Mouse (Mus musculus) embryonic facial prominence, embryonic 14.5 days (tissue): ENCODE data around the gene Tesmin. TPM values are rescaled to one million over a fixed set of nuclear protein-coding genes. Genes with fewer than 3 reads are reported as not detected.

Experiments used
- ATAC-seq: fragments of 200-750 bp; cut with Nextera tagmentation; 2 replicates; pipeline ENCODE4 v1.8.0; 2017; ENCODE audit warnings: low read depth, moderate number of reproducible peaks, moderate TSS enrichment
- DNase-seq: peaks from one replicate; pipeline ENCODE4 v3.0.0-alpha.2; 2015; ENCODE audit warnings: low spot score
- H3K27ac ChIP-seq: fragments of 300-500 bp; sonication (generic); replicated peaks from 2 replicates; pipeline ENCODE4 v1.5.1; 2014; ENCODE audit warnings: low read depth, mild to moderate bottlenecking, low read length, moderate library complexity
- H3K27me3 ChIP-seq: fragments of 300-500 bp; sonication (generic); replicated peaks from 2 replicates; pipeline ENCODE4 v1.6.1; 2014; ENCODE audit warnings: low read length; ENCODE audit not compliant: control insufficient read depth, insufficient read depth
- H3K36me3 ChIP-seq: fragments of 300-500 bp; sonication (generic); 2 replicates; pipeline ENCODE4 v1.6.1; 2014; ENCODE audit warnings: low read length, mixed read lengths; ENCODE audit not compliant: control insufficient read depth, insufficient read depth
- H3K4me1 ChIP-seq: fragments of 300-500 bp; sonication (generic); 2 replicates; pipeline ENCODE4 v1.6.1; 2014; ENCODE audit warnings: antibody characterized with exemption, low read length; ENCODE audit not compliant: control insufficient read depth, insufficient read depth
- H3K4me2 ChIP-seq: fragments of 300-500 bp; sonication (generic); 2 replicates; pipeline ENCODE4 v1.6.1; 2014; ENCODE audit warnings: low read depth, mild to moderate bottlenecking, low read length, moderate library complexity, mixed read lengths
- H3K4me3 ChIP-seq: fragments of 300-500 bp; sonication (generic); 2 replicates; pipeline ENCODE4 v1.5.1; 2014; ENCODE audit warnings: low read depth, mild to moderate bottlenecking, low read length
- H3K9ac ChIP-seq: fragments of 300-500 bp; sonication (generic); 2 replicates; pipeline ENCODE4 v1.6.1; 2014; ENCODE audit warnings: low read depth, mild to moderate bottlenecking, low read length, moderate library complexity, mixed read lengths
- H3K9me3 ChIP-seq: fragments of 300-500 bp; sonication (generic); 2 replicates; pipeline ENCODE4 v1.6.1; 2016; ENCODE audit warnings: low read length; ENCODE audit not compliant: control insufficient read depth
- WGBS: fragments of 180-500 bp; shearing (Covaris S2); extraction: QIAGEN DNeasy Blood & Tissue Kit; methylation state at CpG from one replicate; pipeline ENCODE4 v1.1.7; 2014; 5-methylcytosine and 5-hydroxymethylcytosine counted together
- polyA plus RNA-seq: library from polyadenylated mRNA; unstranded; fragments of >200 nt; fragmentation: Nextera tagmentation; extraction: Ambion mirVana; gene quantifications from 2 replicates; pipeline ENCODE4 v1.2.1, GENCODE M21; 2014

The Tesmin gene
- polyA plus RNA-seq, 1 experiment from 2014 or later = 0.29 TPM

- Histone ChIP-seq H3K4me3 (no peak overlapping the region), H3K27ac (no peak overlapping the region), H3K9me3 (no peaks in the 10 kb centered on the region), H3K4me2 (peak overlapping the region; percentile 20; the same call in 1 of the 2 replicates), H3K9ac (no peak overlapping the region), H3K36me3 (no peaks in the 10 kb centered on the region), H3K27me3 (no peaks in the 10 kb centered on the region), H3K4me1 (no peaks in the 10 kb centered on the region)
- 0 out of 2 replicates have a peak, but pooled peaks have one; percentile 56 for ATAC-seq
- 36% methylated on average over 5 of the region's 5 CpGs for WGBS
- peak; percentile 32 for DNase-seq
These were observed 52.0 kb downstream of the Tesmin start for GRCm38 (mm10) chr19:3440667-3441066.

GRCm38 (mm10) chr19:3441092-3441491 lies 52.4 kb downstream of the Tesmin start:
- 35% methylated on average over 10 of the region's 10 CpGs for WGBS
- Histone ChIP-seq H3K4me3 (no peak overlapping the region), H3K27ac (no peak overlapping the region), H3K27me3 (no peaks in the 10 kb centered on the region), H3K9me3 (no peaks in the 10 kb centered on the region), H3K4me2 (peak overlapping the region; percentile 20; the same call in 1 of the 2 replicates), H3K9ac (no peak overlapping the region), H3K4me1 (no peaks in the 10 kb centered on the region), H3K36me3 (no peaks in the 10 kb centered on the region)
- peak; percentile 34 for ATAC-seq
- DNase-seq = peak; percentile 56

DNA sequence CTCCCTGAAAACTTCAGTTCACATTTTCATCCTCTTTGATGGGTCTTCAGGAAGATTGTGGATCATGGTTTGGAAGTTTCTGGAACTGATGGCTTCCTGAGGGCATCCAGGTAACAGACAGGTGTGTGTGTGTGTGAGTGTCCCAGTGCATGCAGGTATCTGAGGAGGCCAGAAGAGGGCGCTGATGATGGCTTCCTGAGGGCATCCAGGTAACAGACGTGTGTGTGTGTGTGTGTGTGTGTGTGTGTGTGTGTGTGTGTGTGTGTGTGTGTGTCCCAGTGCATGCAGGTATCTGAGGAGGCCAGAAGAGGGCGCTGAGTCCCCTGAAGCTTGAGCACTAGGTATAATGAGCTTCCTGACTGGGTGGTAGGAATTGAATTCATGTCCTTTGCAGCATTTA lies 58.7 kb downstream of the Tesmin start:
- H3K27me3 ChIP-seq = no peaks in the 10 kb centered on the region
- H3K4me2 ChIP-seq = no peak overlapping the region
- no peaks in the 10 kb centered on the region for H3K36me3 ChIP-seq
- WGBS = 66% methylated on average over 3 of the region's 3 CpGs
- H3K9me3 ChIP-seq = no peaks in the 10 kb centered on the region
- H3K4me3 ChIP-seq = no peak overlapping the region
- H3K27ac ChIP-seq = no peak overlapping the region
- H3K9ac ChIP-seq = no peak overlapping the region
- ATAC-seq (no peak), DNase-seq (no peak)
- H3K4me1 ChIP-seq = no peaks in the 10 kb centered on the region

DNA sequence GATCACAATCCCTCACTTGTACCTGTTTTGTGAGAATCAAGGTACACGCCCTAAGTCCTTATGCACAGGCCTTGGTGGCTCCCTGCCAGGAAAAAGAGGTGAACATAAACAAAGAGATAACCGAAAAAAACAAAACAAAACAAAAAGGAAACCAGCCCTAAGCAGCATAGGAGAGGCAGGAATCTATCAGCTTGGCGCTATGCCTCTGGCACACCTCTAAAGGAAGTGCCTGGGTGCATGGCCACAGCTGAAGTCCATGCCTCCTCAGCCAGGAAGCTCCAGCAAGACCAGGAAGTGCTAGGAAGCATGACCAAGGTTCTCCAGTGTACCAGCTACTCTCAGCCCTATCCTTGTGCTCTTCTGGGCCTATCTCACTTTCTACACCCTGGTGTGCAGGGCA lies 60.6 kb downstream of the Tesmin start:
- peak; percentile 12 for DNase-seq

GRCm38 (mm10) chr19:3450714-3451113 lies 62.1 kb downstream of the Tesmin start:
- Histone ChIP-seq H3K27ac (no peak overlapping the region), H3K36me3 (peaks cover 20% of the 10 kb centered on the region), H3K27me3 (no peaks in the 10 kb centered on the region), H3K4me2 (no peak overlapping the region), H3K9ac (no peak overlapping the region), H3K4me1 (no peaks in the 10 kb centered on the region), H3K4me3 (no peak overlapping the region), H3K9me3 (no peaks in the 10 kb centered on the region)
- ATAC-seq (no peak), DNase-seq (no peak)
- 93% methylated on average over 3 of the region's 3 CpGs for WGBS

More for the DNA sequence above, 60.6 kb downstream of the Tesmin start:
- H3K4me3 ChIP-seq = no peak overlapping the region
- no peak overlapping the region for H3K9ac ChIP-seq
- 79% methylated on average over 3 of the region's 3 CpGs for WGBS
- ATAC-seq = no peak
- H3K36me3 ChIP-seq = 0 out of 2 replicates have a peak, but pooled peaks cover 5% of the 10 kb centered on the region
- no peaks in the 10 kb centered on the region for H3K27me3 ChIP-seq
- H3K4me2 ChIP-seq = no peak overlapping the region
- H3K4me1 ChIP-seq = no peaks in the 10 kb centered on the region
- H3K9me3 ChIP-seq = no peaks in the 10 kb centered on the region
- H3K27ac ChIP-seq = no peak overlapping the region

- Histone ChIP-seq H3K27ac (no peak overlapping the region), H3K36me3 (peaks cover 25% of the 10 kb centered on the region), H3K4me3 (no peak overlapping the region), H3K4me1 (no peaks in the 10 kb centered on the region), H3K27me3 (no peaks in the 10 kb centered on the region), H3K9ac (no peak overlapping the region), H3K4me2 (no peak overlapping the region), H3K9me3 (no peaks in the 10 kb centered on the region)
- 22% methylated on average over 6 of the region's 6 CpGs for WGBS
- DNase-seq (peak; percentile 93), ATAC-seq (peak; percentile 82)
These were observed 62.5 kb downstream of the Tesmin start for GRCm38 (mm10) chr19:3451170-3451569.

GRCm38 (mm10) chr19:3451649-3452048 lies 63.0 kb downstream of the Tesmin start:
- 50% methylated on average over 6 of the region's 6 CpGs for WGBS
- no peaks in the 10 kb centered on the region for H3K27me3 ChIP-seq
- no peak overlapping the region for H3K4me2 ChIP-seq
- H3K4me1 ChIP-seq = no peaks in the 10 kb centered on the region
- no peak overlapping the region for H3K27ac ChIP-seq
- no peak overlapping the region for H3K4me3 ChIP-seq
- peak; percentile 50 for DNase-seq
- peaks cover 29% of the 10 kb centered on the region for H3K36me3 ChIP-seq
- ATAC-seq = peak; percentile 75
- no peak overlapping the region for H3K9ac ChIP-seq
- no peaks in the 10 kb centered on the region for H3K9me3 ChIP-seq

Other genes starting within 250 kb of the Tesmin start
- gene Mrpl21, start 106.0 kb upstream of the Tesmin start, polyA plus RNA-seq = 110 and 116 TPM in 2 replicates
- 8.1 and 8.6 TPM in 2 replicates for gene Ighmbp2, start 105.8 kb upstream of the Tesmin start, polyA plus RNA-seq
- 16.5 and 24.9 TPM in 2 replicates for gene Cpt1a, start 66.5 kb upstream of the Tesmin start, polyA plus RNA-seq
- gene Gal, start 25.7 kb downstream of the Tesmin start, polyA plus RNA-seq = 9.9 and 15.2 TPM in 2 replicates
- 55.5 and 58.9 TPM in 2 replicates for gene Ppp6r3, start 186.9 kb downstream of the Tesmin start, polyA plus RNA-seq